Mouse (Mus musculus): Measurements from ENCODE around the gene Rapgef3.

- no peak for TF ChIP-seq CTCF (IDR thresholded peaks at IDR 0.05; ENCODE audit: low read depth, low read length)
- TF ChIP-seq POLR2A (IDR thresholded peaks at IDR 0.05; ENCODE audit: insufficient read depth, low read length) = no peak
Measured at GRCm38 (mm10) chr15:97731988-97732387, 35.8 kb downstream of the Rapgef3 start.
